Mouse (Mus musculus) lung, adult 2 months (tissue): Measurements from ENCODE around the gene Trmt13. TPM values are rescaled to one million over a fixed set of nuclear protein-coding genes. Genes with fewer than 3 reads are reported as not detected.

Experiments used
- DNase-seq: peaks from one replicate; pipeline ENCODE4 v3.0.0; 2022
- H3K4me1 ChIP-seq: fragments of 200-500 bp; 2 replicates; pipeline ENCODE4 v1.6.1; 2011; ENCODE audit warnings: low read length; ENCODE audit not compliant: control insufficient read depth, insufficient read depth
- H3K4me3 ChIP-seq: fragments of 200-500 bp; replicated peaks from 2 replicates; pipeline ENCODE3; 2011; ENCODE audit warnings: low read depth, mild to moderate bottlenecking, control low read depth, low read length; ENCODE audit errors: extremely low read depth
- CTCF ChIP-seq: fragments of 200-500 bp; IDR thresholded peaks from 2 replicates; pipeline ENCODE4 v1.5.1; 2011; ENCODE audit warnings: mild to moderate bottlenecking, low read length, control low read depth; ENCODE audit not compliant: insufficient read depth
- POLR2A ChIP-seq: fragments of 200-500 bp; IDR thresholded peaks from 2 replicates; pipeline ENCODE4 v1.6.1; 2011; ENCODE audit warnings: low read depth, mild to moderate bottlenecking, control low read depth, low read length, borderline replicate concordance; ENCODE audit errors: extremely low read depth
- WGBS: fragments of 180-500 bp; shearing (Covaris S2); methylation state at CpG from one replicate; pipeline ENCODE4 v1.1.7; 2018; 5-methylcytosine and 5-hydroxymethylcytosine counted together
- polyA plus RNA-seq: library from polyadenylated mRNA; depleted of rRNA; stranded (reverse); fragments of >200 nt; gene quantifications from 2 replicates; pipeline ENCODE4 v1.2.3, GENCODE M21; 2012; rRNA removed

Trmt13 gene
- polyA plus RNA-seq, 1 experiment, result 6.2 TPM

DNA sequence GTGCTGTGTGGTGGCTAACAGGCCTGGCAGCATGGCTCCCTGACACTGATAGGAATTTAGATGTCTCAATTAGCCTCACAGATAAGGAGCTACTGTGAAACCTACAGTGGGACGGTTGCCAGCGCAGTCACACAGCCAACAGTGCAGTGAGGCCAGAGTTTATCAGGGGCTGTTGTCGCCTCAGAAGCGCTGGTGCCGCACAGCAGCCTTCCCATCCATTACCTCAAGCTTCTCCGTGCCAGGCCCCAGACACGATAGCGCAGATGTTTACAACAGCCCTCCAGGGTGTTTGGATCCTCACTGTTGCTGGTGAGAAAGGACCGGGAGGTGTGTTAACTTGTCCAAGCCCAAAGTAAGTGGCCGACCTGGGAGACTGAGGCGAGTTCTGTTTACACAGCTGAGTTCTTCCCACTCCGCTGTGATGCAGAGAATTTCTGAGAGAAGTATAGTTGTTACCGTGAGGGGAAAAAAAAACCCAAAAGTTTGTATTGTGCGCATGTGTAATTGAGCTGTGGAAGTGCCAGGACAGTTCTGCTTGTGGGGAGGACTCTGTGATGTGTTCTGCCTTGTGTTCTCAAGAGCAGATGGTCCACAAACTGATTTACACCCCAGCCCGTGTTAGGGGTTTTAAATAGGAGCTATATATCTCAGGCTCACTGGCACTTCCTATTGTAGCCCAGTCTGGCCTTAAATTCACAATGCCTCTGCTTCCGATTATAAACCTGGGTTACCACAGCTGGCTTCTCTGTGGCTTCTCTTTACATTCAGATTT, 77.8 kb downstream of the Trmt13 start:
- no peak for DNase-seq
- TF ChIP-seq CTCF (no peak), POLR2A (no peak)
- no peak overlapping the region for H3K4me3 ChIP-seq
- no peaks in the 10 kb centered on the region for H3K4me1 ChIP-seq
- WGBS, result 53% methylated on average over 16 of the region's 16 CpGs

Other genes with a start within 250 kb of the Trmt13 start
- 7.2 and 8.5 TPM in 2 replicates for gene Cdc14a, start 190.6 kb downstream of the Trmt13 start, polyA plus RNA-seq
- 23.6 and 25.6 TPM in 2 replicates for gene Rtca, start 106.4 kb downstream of the Trmt13 start, polyA plus RNA-seq
- gene Dbt, start 101.5 kb downstream of the Trmt13 start, polyA plus RNA-seq, result 4.1 and 6.9 TPM in 2 replicates
- 0.24 and 1.5 TPM in 2 replicates for gene Lrrc39, start 51.6 kb downstream of the Trmt13 start, polyA plus RNA-seq
- gene Sass6, start 19.6 kb downstream of the Trmt13 start, polyA plus RNA-seq, result 1.1 and 1.7 TPM in 2 replicates
- 20.0 and 27.3 TPM in 2 replicates for gene Mfsd14a, start 48.1 kb upstream of the Trmt13 start, polyA plus RNA-seq
- not detected in 2 replicates for gene Gm43191, start 66.7 kb upstream of the Trmt13 start, polyA plus RNA-seq
- gene Slc35a3, start 98.2 kb upstream of the Trmt13 start, polyA plus RNA-seq, result 6.3 and 7.5 TPM in 2 replicates
- gene Agl, start 193.6 kb upstream of the Trmt13 start, polyA plus RNA-seq, result 4.2 and 9.2 TPM in 2 replicates
- gene Frrs1, start 244.9 kb upstream of the Trmt13 start, polyA plus RNA-seq, result 12.3 and 23.4 TPM in 2 replicates